Mouse (Mus musculus) megakaryocyte, adult 5-6 weeks (primary cell): ENCODE measurements around the gene Gm21258. TPM values are rescaled to one million over a fixed set of nuclear protein-coding genes. Genes with fewer than 3 reads are reported as not detected.
"Not testable (repeated sequence)": the region's sequence is repeated elsewhere in the genome, so short reads cannot be mapped to it uniquely, and the experiment has no call there.

Experiments
- ATAC-seq: 2 replicates; pipeline ENCODE4 v1.8.0; 2016; ENCODE audit warnings: mild to moderate bottlenecking, inconsistent platforms; ENCODE audit not compliant: poor library complexity, severe bottlenecking
- total RNA-seq, 2 experiments: library from RNA; stranded (forward) in 1 of 2; stranded (reverse) in 1 of 2; fragments of 153-499, 151-499 nt in 1 of 2; fragments of 221-1000, 200-1000 nt in 1 of 2; gene quantifications; 2 replicates each; pipeline versions ENCODE4 v1.2.3 to v1.2.4; 2015 to 2017

Gene Gm21258
- total RNA-seq (2015) (not detected in 2 replicates), total RNA-seq (2017) (not detected in 2 replicates)

DNA sequence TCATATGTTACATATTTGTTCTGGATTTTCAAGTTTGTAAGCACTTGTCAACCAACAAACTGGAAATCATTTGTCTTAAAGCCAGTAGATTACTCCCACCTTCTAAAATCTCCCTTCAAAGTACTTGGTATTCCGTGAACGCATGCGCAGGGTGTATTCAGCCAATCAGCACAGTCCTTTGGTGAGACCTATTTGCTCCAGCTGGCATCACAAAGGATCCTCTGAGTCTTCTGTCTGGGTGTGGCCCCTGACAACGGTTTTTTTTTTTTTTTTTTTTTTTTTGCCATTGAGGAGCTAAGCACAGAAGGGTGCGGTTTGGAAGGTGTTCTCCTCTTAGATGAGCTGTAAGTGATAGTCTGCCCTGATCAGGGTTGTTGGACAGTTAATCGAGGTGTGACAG, at the start of gene Gm21258:
Gm21258 (plus strand) TSS at position 301 of the 400 bp plus-strand sequence.
- not testable (repeated sequence) for ATAC-seq
